Mouse (Mus musculus) right cerebral cortex, postnatal 36 days (tissue): ENCODE data around the gene Lingo1.

Source experiments
- DNase-seq, 2 experiments: peaks; one replicate each; pipeline ENCODE4 v3.0.0; 2022; ENCODE audit warnings: low spot score in 2 of 2, mixed read lengths in 1 of 2

Gene Lingo1

DNA sequence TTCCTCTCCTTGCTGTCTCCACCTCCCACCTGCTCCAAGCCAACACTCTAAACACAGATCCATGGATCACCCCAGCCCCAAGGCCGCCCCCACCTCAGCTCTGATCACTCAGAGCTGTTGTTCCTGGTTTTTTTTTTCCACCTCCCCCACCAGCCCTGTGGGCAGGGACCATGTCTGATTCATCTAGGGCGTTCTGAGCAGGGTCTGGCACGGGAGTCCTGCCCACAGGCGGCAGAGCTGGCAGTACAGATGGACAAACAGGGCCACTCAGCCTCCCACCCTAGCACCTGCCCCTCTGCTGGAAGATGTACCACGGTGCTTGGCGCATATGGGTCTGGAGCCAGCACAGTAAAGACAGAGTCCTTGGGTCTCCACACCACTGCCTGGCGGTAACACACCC, 114.3 kb downstream of the Lingo1 start:
- DNase-seq: peak; percentile 79 to 88

DNA sequence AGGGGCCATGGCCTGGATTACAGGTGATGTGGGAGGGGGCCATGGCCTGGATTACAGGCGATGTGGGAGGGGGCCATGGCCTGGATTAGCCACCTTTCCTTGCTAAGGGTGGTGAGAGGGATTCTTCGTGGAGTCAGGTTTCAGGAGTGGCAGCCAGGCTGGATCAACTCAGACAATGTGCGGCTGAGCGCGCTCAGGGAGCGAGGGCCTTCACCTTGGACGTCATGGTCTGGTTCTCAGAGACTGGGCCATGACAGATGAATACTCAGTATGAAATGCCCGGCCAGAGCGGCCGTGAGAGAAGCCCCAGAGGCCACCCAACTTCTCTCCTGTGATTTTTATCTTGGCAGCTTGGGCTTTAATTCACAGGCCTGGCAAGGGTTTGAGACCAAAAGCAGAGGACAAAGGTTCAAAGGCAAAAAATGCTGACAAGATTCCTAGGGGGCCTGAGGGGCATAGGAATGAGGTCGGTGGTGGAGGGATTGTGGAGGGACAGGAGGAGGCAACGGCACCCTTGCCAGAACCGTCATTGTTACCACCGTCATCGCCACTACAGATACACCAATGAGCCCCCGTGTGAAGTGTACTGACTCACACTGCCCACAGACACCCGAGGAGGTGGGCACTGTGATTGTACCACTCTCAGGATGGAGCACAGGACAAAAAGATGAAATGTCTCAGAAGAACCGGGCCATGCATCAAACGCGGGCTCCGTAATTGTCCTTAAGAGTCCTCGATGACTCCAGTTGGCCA, 117.2 kb downstream of the Lingo1 start:
- no peak for DNase-seq

DNA sequence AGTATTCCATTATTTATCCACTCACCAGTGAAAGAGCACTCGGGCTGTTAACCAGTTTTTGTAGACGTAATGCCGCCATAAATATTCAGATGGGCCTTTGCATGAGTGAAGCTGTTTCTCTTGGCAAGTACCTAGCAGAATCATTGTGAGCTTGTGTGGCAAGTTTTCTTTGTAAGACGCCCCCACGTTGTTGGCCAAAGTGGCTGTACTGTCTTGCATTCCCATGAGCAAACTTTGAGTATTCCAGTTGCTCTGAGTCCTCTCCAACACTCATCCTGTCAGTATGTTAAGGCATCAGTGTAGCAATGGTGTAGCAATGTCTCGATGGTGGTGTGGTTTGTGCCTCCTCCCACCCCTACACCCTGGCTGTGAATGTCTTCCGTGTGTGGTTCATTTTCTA, 120.6 kb downstream of the Lingo1 start:
- DNase-seq: no peak

DNA sequence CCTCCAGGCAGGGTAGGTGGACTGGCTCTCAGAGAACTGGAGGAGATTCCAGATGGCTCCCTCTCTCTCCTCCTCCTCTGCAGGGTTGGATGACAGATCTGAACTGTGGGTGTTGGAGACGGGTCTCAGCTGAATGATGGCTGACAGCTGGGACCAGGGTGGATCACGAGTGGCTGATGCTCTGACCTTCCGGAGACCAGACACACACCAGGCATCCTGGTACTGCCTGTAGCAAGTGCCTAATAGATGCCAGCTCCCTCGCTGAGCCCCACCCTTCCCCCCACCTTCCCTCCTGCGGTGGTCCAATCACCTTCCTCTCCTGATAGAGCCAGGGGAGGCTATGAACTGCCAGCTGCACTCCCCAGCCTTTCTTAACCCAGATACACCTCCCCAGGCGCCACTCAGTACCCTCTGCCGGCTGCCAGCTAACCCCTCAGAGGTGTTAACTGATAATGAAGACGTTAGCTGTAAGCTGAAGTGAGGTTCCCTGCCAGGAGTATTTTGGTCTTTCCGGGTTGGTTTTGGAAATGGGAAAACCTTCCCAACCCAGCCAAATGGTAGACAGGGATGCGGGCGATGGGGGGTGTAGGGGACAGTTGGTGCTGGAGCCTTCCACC, 126.6 kb downstream of the Lingo1 start:
- no peak for DNase-seq

DNA sequence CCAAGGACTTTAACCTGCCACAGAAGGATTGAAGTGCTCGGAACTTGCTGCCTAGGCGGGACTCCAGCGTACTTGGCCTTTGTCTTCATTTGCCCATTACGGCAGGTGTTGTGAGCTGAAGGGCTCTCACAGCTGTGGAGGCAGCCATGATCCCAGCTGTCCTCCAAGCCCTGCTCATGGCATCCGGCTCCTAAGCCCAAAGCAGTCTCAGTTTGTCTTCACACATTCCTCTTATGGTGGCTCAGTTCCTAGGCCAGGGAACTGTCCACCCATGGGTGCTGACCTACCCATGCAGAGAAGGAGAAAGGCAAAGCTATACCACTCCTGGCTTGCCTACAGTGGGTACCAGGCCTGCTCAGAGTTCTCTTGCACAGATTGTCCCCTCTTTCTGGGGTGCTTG, 132.1 kb downstream of the Lingo1 start:
- no peak for DNase-seq

DNA sequence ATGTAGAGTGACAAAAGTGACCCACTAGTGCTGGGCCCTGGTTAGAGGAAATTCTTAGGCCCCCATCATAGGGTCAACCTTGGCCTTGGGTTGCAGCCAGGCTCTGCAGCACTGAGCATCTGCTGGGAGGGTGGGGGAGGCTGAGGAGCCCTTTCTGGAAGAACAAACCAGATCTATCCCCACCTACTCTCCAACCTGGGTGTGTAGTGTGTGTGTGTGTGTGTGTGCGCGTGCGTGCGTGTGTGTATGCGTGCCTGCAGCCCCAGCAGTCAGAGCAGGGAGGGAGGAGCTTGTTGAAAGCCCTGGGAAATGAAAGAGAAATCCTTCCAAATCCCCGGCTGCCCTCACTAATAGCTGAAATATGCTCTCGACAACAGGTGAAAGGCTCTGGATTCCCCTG, 133.3 kb downstream of the Lingo1 start:
- peak; percentile 64 to 70 for DNase-seq

DNA sequence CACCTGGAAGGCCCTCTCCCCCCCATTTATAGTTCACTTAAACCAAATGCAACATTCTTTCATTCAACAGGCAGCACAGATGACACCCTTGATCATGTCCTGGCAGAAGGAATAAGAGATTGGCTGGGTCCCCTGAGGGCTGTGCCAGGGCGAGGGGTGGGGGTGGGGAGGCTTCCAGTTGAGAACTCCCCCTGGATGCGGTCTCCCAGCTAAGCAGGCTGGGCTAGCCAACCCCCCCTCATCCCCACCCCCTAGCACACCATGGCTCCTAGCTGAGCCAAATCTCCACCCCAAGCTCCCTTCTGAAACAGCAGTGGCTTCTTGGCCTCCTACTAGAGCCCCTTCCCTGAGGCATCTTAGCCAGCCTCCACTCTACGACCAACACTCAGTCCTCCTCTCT, 133.9 kb downstream of the Lingo1 start:
- DNase-seq: no peak

DNA sequence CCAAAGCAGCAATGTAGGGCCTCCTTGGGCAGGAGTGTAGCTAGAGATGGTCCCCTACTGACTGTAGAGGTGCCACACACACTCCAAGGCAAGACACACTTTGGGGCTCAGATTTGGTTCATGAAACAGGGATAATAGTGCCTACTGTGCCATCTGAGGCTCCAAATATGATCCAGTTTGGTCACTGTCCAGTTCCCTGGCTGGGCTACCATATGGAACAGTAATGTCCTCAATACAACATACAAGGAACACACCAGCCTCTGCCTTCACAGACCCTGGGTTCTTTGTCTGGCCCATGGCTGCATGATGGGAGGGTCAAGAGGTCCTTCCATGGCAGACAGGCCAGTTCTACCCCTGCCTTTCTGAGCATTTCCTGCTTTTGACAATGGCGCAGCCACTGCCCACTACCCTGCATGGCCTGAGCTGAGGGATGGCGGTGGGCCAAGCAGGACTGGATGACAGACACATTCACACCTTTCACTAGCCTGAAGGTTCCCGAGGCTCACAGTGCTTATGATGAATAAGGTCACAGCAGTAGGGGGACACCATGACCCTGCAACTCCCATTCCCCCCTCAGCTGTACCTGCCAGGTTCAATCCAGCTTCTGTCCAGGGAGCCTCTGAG, 134.9 kb downstream of the Lingo1 start:
- no peak for DNase-seq

DNA sequence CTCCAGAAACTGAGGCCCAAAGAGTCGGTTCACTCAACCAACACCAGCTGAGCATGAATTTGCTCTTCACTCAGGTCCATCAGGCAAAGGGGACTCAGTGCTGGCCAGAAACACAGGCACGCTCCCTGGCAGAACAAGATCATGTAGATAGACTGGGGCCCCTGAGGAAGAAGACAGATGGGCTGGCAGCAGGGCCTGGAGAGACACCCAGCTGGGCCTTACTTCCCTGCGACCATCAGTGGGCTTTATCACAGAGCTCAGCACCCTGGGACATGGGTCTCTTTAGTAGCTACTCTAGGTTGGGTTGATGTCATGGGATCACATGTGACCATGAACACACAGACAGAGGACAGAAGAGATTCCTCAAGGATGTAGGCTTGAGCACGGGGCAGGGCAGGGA, 137.7 kb downstream of the Lingo1 start:
- DNase-seq: no peak

DNA sequence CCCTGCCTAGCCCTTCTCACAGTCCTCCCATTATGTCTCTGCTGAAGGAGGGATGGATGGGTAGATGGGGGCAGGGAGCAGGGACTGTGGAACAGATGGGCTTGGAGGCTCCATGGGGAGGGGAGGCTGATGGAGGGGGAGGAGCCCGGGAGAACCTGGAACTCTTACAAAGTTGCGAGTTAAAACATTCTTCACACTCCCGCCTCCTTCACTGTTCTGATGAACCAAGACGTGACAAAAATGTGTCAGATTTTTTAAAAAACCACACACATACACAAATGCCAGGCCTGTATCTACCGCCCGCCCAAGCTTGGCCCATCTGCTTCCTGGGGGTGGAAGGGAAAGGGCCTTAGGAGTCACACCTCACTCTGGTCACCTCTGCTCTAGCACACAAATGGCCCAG, 138.3 kb downstream of the Lingo1 start:
- peak; percentile 83 to 88 for DNase-seq

DNA sequence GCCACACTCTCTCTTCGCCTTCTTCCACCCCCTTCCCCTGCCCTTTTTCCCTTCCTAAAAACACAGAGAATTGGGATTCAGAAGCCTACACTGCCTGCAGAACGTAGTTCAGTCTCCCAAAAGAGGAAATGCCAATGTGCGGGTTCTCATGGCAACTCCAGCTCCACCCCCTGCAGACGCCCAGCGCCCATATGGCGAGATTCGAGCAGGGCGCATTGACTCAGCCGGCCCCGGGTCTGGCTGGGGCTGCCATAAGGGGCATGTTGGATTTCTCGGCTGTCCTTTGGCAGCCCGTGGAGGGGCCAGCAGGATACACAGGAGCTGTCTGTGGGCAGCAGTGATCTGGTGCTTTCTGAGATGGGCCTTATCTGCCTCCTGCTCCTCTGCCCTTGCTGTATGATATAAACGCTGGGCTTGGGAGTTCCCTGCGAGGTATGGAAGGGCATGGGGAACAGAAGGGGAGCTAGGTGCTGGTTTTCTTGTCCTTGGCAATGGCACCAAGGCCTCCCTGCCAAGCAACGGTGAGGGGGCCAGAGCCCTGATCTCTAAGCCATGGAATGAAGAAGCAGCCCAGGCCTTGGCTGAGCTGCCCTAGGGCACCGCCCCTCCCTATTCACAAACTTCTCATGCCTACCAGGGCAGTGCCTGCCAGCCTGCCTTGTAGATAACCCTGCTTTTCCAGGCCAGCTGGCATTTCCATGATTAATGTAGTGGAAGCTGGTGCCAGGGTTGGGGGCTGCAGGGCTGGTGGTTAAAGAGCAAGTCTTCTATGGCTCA, 139.3 kb downstream of the Lingo1 start:
- peak; percentile 86 to 87 for DNase-seq

DNA sequence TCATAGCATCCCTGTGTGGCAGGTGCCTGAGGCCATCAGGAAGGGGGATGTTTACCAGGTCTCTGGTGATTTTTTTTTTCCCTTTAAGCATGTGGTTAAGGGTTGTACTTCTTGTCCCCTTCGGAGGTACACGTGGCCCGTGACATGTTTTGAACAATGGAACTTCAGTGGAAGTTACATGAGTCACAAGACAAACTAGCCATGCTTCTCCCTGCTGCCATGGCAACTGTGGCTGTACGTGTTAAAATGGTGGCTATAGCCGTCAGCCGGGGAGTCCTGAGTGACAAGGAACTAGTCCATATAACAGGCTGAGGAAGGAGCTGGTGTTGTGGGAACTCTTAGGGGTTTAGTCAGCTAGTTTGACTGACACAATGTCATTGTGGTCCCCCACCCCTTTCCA, 141.1 kb downstream of the Lingo1 start:
- no peak for DNase-seq

DNA sequence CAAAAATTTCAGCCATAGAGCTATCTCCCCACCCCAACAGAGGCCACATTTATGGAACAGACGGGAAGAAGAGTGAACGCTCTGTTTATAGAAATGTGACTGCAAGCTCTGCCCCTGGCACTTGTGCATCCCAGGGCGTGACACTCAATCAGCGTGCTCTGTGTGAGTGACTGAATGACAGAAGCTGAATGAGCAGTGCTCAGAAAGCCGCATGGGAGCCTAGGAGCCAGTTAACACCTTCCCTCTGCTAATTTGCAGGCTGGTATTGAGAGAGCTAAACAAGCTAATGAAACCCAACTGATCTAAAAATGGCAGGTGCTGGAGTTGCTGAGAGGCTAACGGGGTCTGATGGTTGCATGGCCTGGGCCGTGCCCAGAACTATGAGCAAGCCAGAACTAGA, 143.7 kb downstream of the Lingo1 start:
- DNase-seq: no peak

DNA sequence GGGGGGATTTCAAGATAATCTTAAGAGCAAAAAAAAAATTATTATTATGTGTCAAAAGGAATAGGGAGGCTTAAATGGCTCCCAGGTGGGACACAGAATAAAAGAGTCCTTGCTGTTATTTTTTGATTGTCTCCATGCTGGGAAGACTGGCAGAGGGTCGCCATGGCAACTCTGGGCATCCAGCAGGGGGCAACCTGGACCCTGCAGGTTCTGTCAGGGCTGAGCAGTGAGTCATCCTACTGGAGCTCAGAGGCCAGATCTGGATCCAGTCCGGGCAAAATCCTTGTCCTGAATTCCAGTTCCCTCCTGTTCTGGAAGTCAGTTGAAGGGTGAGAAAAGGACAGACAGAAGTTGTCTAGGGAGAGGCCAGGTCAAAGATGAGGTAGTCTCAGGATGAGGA, 144.7 kb downstream of the Lingo1 start:
- DNase-seq: no peak

DNA sequence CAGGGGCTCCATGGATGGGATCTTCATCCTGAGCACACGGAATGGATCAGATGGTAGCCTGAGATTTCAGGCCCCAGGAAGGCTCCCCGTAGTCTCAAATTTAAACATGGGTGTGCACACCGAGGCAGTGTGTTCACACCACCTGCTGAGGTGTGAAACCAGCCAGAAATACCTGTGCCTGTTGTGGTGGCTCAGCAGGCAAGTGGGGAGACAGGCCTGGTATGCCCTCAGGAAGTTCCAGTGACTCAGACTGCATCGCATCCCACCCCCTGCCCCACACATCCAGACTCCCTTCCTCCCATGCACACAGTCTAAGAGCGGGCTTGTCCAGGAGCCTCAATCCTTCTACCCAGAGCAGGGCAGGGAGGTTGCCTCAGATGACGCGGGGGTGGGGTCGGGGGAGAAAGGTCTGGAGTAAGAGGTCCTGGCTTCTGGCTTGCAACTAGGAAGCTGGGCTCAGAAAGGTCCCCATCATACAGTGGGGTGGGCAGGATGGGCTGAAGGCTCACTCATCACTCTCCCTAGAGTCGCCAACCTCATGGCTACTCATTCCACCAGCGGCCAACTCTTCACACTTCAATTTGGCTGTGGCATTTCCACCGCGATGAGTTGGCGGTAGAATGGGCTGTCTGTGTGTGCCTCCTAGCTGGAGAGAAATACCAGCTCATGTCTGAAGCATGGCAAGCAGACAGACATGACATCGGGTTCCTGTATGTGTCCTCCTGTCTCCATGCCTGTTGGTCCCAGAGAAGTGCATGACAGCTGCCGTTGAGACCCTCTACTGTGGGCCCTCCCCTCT, 149.8 kb downstream of the Lingo1 start:
- DNase-seq: no peak

DNA sequence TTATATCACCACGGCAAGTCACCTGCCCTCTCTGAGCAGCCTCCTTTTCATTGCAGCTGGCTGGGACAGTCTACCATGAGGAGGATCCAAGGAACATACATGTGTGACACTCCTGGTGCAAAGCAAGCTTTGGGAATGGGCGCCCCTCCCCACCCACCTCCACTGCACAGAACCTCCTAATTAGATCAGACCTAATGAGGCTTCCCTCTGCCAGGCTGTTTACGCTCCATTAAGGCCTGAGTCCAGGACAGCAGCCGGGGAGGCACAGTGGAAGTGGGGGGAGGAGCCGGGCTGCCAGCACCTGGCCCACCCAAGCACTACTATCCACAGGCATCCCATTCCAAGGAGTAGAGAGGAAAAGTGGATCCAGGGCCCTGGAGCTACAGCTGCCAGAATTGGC, 152.8 kb downstream of the Lingo1 start:
- no peak for DNase-seq

DNA sequence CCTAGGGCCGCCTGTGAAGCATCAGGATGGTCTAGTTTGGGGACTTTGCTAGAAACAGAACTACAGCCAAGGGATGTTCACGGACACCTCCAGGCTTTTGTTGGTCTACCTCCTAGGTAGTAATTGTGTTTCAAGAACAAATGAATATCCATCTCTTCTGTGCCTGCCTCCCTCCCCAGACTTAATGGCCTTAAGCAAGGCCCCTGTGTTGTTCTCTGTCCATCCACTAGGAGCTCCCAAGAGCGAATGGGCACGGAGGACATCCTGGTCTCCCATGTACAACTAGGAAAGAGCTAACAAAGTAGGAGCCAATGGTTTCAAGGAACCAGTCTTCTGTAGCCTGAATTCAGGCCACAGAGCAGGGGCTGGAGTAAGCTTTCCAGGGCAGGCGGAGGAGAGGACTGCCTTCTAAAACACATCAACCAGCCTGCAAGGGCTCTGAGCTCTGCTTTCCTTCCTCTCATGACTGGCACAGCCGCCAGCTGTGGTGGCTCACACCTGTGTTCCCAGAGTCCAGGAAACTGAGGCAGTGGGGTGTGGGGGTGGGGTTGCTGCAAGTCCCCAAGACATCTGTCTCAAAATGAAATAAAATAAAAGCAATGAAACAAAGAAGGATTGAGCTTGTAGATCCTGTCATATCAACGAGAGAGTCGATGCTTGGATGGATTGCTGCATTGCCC, 157.9 kb downstream of the Lingo1 start:
- DNase-seq: no peak

DNA sequence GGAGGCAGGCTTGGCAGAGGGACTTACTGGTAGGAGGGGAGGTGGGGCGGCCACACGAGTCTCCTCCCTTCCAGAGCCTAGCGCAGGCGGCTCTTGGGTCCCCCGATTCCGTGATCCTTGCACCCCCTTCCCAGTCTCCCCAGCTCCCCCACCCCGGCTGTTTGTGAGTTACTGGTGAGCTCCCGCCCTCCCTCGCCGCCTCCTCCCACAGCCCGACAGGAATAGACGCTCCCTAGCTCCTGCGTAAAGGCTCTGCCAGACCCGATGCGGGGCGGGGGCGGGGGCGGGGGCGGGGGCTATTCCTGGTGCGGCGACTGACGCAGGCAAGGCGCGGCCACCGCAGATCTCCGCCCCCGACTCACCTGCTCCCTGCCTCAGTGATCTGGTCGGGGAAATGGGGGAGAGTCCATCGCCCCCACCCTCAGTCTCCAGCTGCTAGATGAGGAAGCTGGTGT, 158.8 kb downstream of the Lingo1 start:
- DNase-seq: peak; percentile 82 to 90

DNA sequence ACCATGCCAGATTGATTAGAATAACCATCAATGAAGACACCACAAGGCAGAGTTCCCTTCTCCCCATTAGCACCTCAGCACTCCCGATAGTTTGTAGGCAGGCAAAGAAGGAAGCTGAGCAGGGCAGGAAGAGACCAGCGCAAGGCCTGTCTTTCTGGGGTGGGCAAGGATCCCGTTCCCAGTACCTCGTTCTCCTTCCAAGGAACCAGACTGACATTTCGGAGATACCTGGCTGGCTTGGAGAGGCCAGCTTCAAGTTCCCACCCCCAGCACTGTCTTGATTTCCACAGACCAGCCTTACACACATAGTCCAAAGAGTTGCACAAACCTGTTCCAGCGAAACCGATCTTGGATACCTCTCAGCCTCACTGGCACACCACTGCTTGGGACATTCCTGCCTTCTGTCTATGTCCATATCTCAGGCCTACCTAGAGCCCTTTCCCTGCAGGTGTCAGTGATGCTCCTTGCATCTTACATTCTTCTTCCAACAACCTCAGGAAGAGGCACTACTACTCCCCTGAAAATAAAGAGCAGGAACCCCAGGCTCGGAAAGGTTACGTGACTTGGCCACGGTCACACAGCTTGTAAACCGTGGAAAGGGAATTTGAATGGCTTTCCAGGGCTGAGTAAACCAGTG, 159.4 kb downstream of the Lingo1 start:
- no peak for DNase-seq

DNA sequence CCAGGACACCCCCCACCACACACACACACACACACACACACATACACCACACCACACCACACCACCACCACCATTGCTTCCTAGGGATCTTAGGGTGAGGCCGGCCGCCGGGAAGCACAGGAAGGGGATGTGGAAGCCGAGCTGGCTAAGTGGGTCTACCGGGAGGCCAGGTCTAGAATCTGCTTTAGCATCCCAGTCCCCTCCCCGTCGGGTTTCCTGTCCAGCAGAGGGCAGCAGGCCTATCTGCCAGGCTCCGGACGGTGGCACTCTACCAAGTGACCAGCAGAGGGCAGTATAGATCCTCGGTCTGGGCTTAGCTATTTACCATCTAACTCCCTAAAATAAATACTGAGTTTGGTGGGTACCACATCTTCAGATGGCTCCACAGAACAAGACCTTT, 160.1 kb downstream of the Lingo1 start:
- peak; percentile 87 to 89 for DNase-seq
